Mouse (Mus musculus): ENCODE measurements around the gene Hba-a2. TPM values are rescaled to one million over a fixed set of nuclear protein-coding genes. Genes with fewer than 3 reads are reported as not detected.
"Not testable (repeated sequence)": the region's sequence is repeated elsewhere in the genome, so short reads cannot be mapped to it uniquely, and the experiment has no call there.

Gene Hba-a2
- polyA plus RNA-seq (2012; ENCODE audit: insufficient read depth, insufficient read length, low replicate concordance, missing spikeins) = not detected in 2 replicates

DNA sequence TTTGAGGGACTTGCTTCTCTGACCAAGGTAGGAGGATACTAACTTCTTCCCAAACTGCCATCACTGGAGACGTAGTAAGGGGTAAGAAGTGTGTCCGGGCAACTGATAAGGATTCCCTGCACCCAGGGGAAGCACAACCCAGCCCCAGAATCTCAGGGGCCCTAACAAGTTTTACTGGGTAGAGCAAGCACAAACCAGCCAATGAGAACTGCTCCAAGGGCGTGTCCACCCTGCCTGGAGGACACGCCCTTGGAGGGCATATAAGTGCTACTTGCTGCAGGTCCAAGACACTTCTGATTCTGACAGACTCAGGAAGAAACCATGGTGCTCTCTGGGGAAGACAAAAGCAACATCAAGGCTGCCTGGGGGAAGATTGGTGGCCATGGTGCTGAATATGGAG is at the start of gene Hba-a2:
Hba-a2 (plus strand) TSS at position 287 of the 400 bp plus-strand sequence.
- no CpG with 5 or more reads among the region's 4 CpGs for WGBS
- H3K4me3 ChIP-seq (ENCODE audit: insufficient read depth, low read depth, low read length); H3K27ac ChIP-seq (ENCODE audit: insufficient read depth, low read depth, low read length); H3K4me1 ChIP-seq (ENCODE audit: control insufficient read depth, insufficient read depth, low read length): not testable (repeated sequence)

DNA sequence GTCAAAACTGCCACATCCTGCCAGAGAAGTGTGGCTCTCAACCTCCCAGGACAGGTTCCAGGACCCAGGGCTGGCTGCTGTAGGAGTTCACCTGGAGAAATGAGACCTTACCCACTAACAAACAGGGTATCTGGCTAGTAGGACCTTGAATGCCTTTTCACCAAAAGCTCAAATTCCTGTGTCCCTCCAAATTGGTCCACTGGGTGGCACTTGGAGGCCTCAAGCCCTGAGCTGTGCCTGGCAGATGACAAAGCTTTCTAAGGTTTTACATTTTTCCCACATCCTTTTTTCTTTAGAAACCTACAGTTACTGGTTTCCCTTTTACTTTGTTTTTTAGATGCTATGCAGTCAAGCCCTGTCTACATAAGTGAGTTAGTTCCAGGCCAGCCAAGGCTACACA is 49.2 kb upstream of the Hba-a2 start:
- H3K4me1 ChIP-seq (ENCODE audit: control insufficient read depth, insufficient read depth, low read length) = peaks cover 10% of the 10 kb centered on the region
- H3K27ac ChIP-seq (ENCODE audit: insufficient read depth, low read depth, low read length) = no peak overlapping the region
- H3K4me3 ChIP-seq (ENCODE audit: insufficient read depth, low read depth, low read length) = no peak overlapping the region
- no peak for TF ChIP-seq CTCF (IDR thresholded peaks at IDR 0.05; ENCODE audit: insufficient read depth, low read depth, low read length)

DNA sequence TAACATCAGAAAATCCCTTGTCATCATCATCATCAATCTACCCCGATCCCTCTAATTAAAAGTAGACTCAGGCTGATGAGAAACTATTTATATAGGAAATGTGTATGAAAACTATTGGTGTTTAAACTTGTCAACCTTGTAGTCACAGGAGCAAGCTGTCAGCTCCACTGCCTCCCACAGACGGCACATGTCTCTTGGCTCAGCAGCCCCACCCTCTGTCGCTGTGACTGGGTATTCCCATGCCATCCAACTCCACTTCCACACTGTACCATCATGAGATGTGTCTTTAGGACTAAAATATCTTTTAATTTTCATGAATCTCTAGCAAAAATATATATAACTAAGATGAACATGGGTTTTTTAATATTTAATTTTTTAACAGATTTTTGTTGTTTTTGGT is 47.9 kb upstream of the Hba-a2 start:
- peaks cover 7% of the 10 kb centered on the region for H3K4me1 ChIP-seq (ENCODE audit: control insufficient read depth, insufficient read depth, low read length)
- no peak overlapping the region for H3K4me3 ChIP-seq (ENCODE audit: insufficient read depth, low read depth, low read length)
- WGBS = 84% methylated on average over 3 of the region's 3 CpGs
- TF ChIP-seq POLR2A (IDR thresholded peaks at IDR 0.05; ENCODE audit: insufficient read depth, low read depth, low read length) = no peak
- TF ChIP-seq CTCF (IDR thresholded peaks at IDR 0.05; ENCODE audit: insufficient read depth, low read depth, low read length) = no peak
- no peak overlapping the region for H3K27ac ChIP-seq (ENCODE audit: insufficient read depth, low read depth, low read length)

DNA sequence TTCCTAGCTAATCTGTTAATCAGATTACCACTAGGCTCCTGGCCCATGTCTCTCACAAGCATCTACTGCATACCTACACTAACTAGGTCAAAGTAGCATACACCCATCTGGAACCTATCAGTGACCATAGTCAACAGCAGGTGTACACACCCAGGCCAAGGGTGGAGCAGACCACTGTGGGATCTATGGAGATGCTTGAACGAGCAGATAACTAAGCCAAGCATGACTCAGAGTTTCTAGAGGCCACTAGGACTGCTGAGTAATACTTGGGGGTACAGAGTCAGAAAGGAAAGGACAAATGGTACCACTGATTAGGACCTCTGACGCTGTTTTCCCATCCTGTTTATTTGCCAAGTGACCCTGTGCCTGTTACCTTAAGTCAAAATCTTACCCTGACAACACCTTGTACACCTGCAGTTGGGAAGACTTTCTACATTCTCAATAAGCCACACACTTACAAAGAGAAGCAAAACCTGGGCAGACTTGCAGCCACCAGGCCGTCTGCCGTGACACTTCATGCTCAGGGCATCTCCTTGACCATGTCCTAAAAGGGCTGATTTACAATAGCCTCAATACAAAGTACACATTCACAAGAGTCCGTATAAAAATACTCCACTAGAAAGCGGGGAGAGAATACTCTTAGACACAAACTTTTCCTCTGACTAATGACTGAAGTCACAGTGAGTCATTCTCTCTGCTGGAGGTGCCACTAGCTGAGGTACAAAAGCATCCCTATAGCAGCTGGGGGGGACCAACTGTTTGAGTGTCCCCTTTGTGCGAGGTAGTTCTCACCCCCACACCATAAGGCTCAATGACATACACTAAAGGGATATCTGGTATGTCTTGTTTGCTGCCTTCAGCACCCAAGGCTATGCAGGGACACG is 45.2 kb upstream of the Hba-a2 start:
- no peak for TF ChIP-seq POLR2A (IDR thresholded peaks at IDR 0.05; ENCODE audit: insufficient read depth, low read depth, low read length)
- TF ChIP-seq CTCF (IDR thresholded peaks at IDR 0.05; ENCODE audit: insufficient read depth, low read depth, low read length) = no peak
- WGBS = 68% methylated on average over 8 of the region's 8 CpGs
- no peak overlapping the region for H3K27ac ChIP-seq (ENCODE audit: insufficient read depth, low read depth, low read length)
- H3K4me3 ChIP-seq (ENCODE audit: insufficient read depth, low read depth, low read length) = no peak overlapping the region
- no peaks in the 10 kb centered on the region; the same call in 1 of the 2 replicates for H3K4me1 ChIP-seq (ENCODE audit: control insufficient read depth, insufficient read depth, low read length)

DNA sequence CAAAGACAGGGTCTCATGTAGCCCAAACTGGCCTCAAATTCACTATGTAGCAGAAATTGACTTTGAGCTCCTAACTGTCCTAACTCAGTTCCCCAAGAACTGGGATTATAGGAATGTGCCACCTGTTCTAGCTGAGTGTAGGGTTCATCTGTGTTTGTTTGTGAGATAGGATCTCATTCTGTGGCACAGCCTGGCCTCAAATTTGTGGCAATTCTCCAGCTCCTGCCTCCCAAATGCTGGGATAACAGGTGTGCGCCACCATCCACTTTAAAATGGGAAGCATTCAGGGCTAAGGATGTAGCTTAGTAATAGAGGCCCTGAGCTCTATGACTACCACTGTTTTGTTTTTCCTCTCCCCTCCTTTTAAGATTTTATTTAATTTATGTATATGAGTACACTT is 43.2 kb upstream of the Hba-a2 start:
- TF ChIP-seq CTCF (IDR thresholded peaks at IDR 0.05; ENCODE audit: insufficient read depth, low read depth, low read length) = no peak
- no peak for TF ChIP-seq POLR2A (IDR thresholded peaks at IDR 0.05; ENCODE audit: insufficient read depth, low read depth, low read length)
- Histone ChIP-seq H3K27ac (ENCODE audit: insufficient read depth, low read depth, low read length) (no peak overlapping the region), H3K4me1 (ENCODE audit: control insufficient read depth, insufficient read depth, low read length) (no peaks in the 10 kb centered on the region; the same call in 1 of the 2 replicates), H3K4me3 (ENCODE audit: insufficient read depth, low read depth, low read length) (no peak overlapping the region)
- 97% methylated on average over 1 of the region's 1 CpGs for WGBS

DNA sequence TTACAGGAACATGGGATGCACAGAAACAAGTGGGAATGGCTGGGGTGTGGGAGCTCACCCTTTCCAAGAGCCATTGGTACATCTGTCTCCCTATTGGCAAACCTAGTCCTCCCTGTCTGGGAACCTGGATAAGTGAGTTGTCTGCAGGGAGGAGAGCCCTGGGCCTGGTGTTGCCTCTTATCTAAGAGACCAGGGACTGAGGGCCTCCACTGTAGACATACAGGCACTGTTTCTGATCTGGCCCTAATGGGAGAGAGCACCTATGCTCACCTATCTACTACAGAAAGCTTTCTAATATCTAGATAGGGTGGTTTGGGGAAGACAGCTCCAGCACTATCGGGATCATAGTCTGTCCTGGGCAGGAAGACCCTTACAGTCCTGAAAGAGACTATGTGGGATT is 40.1 kb upstream of the Hba-a2 start:
- 97% methylated on average over 1 of the region's 1 CpGs for WGBS
- TF ChIP-seq CTCF (IDR thresholded peaks at IDR 0.05; ENCODE audit: insufficient read depth, low read depth, low read length) (no peak), POLR2A (IDR thresholded peaks at IDR 0.05; ENCODE audit: insufficient read depth, low read depth, low read length) (no peak)
- Histone ChIP-seq H3K27ac (ENCODE audit: insufficient read depth, low read depth, low read length) (no peak overlapping the region), H3K4me3 (ENCODE audit: insufficient read depth, low read depth, low read length) (no peak overlapping the region), H3K4me1 (ENCODE audit: control insufficient read depth, insufficient read depth, low read length) (no peaks in the 10 kb centered on the region; the same call in 1 of the 2 replicates)

DNA sequence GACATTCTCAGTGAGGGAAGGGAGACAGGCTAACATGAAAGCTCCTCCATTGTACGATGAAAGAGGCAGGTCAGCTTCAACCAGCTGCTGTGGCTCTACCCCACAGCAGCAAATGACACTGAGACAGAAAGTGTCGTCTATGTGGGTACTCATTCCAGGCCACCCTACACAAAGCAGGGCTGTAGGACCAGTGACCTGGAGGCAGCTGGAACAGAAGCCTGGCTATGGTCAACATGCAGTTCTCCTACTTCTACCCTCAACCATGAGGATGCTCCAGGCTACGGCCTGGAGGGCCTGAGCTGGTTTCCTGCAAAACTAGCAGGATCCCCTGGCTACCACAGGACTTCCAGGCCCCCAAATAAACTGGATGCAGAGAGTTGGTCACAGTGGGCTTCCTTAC is 39.7 kb upstream of the Hba-a2 start:
- 96% methylated on average over 3 of the region's 3 CpGs for WGBS
- Histone ChIP-seq H3K27ac (ENCODE audit: insufficient read depth, low read depth, low read length) (no peak overlapping the region), H3K4me3 (ENCODE audit: insufficient read depth, low read depth, low read length) (no peak overlapping the region), H3K4me1 (ENCODE audit: control insufficient read depth, insufficient read depth, low read length) (no peaks in the 10 kb centered on the region)
- TF ChIP-seq POLR2A (IDR thresholded peaks at IDR 0.05; ENCODE audit: insufficient read depth, low read depth, low read length) = no peak
- no peak for TF ChIP-seq CTCF (IDR thresholded peaks at IDR 0.05; ENCODE audit: insufficient read depth, low read depth, low read length)

DNA sequence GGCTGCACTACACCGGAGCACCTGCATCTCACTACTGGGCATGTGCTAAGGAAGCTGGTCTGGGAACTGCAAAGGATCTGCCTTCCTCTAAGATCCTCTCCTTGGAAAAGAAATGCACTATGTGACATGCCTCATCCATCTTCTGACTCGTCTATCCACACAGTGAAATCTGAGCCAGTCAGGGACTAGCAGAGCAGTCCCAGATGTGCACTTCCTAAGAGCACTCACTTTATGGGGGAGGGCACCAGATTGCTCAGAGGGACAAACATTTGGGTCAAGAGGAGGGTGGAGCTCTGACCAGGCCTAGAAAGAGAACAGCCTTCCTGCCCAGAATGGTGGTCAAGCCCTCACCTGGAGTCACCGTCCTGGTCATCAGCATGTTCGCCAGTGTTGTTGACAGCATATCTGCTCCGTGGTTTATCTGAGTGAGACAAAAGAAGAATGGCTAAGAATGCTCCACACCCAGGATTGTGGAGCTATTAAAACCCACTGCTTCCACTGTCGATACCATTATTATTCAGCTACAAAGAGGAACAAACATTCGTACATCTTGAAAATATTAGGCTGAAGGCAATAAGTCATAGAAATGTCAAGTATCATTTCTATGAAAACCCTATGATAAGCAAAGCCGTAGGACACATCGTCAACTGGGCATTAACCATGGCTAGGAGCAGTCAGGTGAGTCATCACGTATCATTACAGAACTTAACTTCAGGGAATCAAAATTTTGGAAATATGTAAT is 33.4 kb upstream of the Hba-a2 start:
- peaks cover 5% of the 10 kb centered on the region for H3K4me1 ChIP-seq (ENCODE audit: control insufficient read depth, insufficient read depth, low read length)
- no peak overlapping the region for H3K27ac ChIP-seq (ENCODE audit: insufficient read depth, low read depth, low read length)
- TF ChIP-seq CTCF (IDR thresholded peaks at IDR 0.05; ENCODE audit: insufficient read depth, low read depth, low read length) (no peak), POLR2A (IDR thresholded peaks at IDR 0.05; ENCODE audit: insufficient read depth, low read depth, low read length) (no peak)
- WGBS = 94% methylated on average over 10 of the region's 10 CpGs
- H3K4me3 ChIP-seq (ENCODE audit: insufficient read depth, low read depth, low read length) = no peak overlapping the region

DNA sequence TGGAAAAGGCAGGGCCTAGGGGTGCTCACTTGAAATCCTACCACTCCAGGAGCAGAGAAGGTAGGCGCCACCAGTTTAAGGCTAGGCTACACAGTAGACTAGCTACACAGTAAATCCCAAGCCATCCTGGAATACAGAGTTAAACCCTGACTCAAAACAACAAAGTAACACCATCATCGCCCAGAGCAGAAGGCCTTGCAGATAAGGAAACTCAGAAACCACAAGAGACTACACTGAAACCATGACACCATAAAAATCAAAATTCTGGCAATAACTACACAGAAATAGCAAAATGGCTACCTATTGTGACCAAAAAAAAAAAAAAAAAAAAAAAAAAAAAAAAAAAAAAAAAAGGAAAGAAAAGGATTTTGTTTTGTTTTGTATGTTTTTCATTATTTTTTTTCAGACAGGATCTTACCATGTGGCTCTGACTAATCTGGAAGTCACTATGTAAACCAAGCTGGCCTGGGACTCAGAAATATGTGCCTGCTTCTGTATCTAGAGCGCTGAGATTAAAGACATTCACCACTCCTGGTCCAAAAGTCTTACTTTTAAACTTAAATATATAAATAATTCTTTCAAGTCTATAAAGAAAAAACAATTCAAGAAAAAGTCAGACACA is 31.1 kb upstream of the Hba-a2 start:
- TF ChIP-seq CTCF (IDR thresholded peaks at IDR 0.05; ENCODE audit: insufficient read depth, low read depth, low read length) = no peak
- TF ChIP-seq POLR2A (IDR thresholded peaks at IDR 0.05; ENCODE audit: insufficient read depth, low read depth, low read length) = no peak
- 92% methylated on average over 3 of the region's 3 CpGs for WGBS
- H3K4me3 ChIP-seq (ENCODE audit: insufficient read depth, low read depth, low read length) = no peak overlapping the region
- peaks cover 8% of the 10 kb centered on the region for H3K4me1 ChIP-seq (ENCODE audit: control insufficient read depth, insufficient read depth, low read length)
- no peak overlapping the region for H3K27ac ChIP-seq (ENCODE audit: insufficient read depth, low read depth, low read length)
